Mouse (Mus musculus) spleen, postnatal 36 days (tissue): ENCODE measurements at regions not wholly inside any gene's neighbourhood (a gene's known extent, or its start where the extent isn't known, plus 50 kb on each side); places are given as distances from the start of the nearest gene placed in this dataset.

Experiments used
- DNase-seq, 2 experiments: peaks; one replicate each; pipeline ENCODE4 v3.0.0; 2022; ENCODE audit warnings: low spot score in 2 of 2, mixed read lengths in 1 of 2

DNA sequence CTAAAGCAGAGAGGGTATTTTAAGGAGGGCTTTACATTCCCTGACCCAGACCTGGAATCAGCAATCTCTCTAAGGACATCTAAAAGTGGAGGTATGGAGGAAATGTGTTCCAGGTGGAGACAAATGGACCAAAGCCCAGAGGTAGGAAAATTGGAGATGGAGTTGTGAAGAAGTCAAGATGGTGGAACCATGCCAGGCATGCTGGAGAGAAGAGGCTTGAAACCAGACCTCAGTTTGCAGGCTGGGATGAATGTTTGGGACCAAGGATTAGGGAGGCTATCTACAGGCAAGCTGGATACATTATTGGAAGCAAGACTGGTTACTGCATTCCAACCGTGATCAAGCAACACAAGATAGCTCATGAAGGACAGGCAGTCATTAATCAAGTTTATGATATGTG, 88.3 kb upstream of the Nckap5 start:
- DNase-seq = no peak

DNA sequence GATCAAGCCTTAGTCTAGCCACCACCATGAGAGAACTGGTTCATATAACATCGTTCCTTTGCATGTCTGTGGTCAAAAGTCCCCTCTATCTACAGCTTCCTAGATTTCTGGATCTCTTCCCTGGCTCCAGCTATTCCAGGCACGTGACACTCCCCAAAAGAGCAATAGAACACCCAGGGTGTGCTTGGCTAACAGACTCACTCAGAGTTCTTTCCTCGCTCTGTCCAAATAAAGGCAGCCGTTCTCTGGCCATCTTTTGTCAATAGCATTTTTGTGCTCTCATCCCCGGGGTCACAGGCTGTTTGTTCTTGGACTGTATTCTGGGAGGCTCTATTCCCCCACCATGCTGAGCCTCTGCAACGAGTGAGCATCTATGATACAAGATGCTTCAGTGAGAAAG, 87.3 kb upstream of the Nckap5 start:
- DNase-seq = no peak

DNA sequence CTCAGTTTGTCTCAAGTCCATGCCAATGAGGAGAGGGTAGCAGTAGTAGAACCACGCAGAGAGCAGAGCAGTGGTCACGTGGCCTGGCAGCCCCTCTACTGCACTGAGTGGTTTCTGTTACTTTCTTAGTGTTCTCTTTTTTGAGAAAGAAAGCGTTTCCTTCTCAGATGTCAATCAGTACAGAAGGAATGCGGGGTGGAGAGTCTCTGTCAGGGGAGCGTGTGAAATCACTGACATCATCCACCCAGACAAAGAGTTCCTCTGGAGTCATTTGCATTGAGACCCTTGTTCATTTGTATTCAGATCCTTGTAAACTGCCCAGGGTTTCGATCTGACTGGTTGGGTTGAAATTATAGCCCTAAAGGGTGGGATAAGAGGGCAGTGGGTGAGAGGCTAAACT, 85.8 kb upstream of the Nckap5 start:
- no peak for DNase-seq

DNA sequence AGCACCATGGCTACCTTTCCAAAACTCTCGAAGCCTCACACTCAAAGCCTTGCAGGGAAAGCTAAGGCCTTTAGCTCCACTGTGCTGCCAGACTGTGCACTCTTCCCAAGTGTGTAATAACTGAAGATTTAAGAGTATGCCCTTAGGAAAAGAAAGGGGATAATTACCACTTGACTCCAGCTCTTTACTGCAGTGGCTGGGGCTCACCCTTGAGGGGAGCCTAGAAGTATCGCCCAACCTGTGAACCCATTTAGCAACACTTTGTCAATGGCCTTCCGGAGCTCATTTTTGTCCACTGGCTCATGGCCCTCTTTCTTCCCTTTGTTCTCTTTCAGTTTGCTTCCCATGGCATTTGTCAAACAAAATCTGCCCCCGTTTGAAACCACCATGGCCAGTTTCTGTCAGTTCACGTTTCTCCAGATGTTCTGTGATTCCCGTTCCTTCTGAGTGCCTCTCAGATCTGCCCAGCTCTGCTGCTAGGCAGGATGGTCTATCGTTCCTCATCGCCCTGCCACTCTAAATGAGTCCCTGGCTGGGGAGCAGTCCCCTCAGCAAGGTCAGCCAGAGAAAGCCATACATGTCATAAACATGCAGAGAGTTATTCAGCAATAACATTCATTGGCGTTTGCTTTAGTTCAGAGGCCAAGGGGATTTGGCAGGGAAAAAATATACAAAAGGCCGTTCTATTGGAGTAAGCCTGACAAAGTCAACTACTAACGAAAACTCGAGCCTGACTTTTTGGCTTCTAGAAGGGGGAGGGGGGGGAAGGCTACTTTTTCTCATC, 80.9 kb upstream of the Nckap5 start:
- no peak for DNase-seq

DNA sequence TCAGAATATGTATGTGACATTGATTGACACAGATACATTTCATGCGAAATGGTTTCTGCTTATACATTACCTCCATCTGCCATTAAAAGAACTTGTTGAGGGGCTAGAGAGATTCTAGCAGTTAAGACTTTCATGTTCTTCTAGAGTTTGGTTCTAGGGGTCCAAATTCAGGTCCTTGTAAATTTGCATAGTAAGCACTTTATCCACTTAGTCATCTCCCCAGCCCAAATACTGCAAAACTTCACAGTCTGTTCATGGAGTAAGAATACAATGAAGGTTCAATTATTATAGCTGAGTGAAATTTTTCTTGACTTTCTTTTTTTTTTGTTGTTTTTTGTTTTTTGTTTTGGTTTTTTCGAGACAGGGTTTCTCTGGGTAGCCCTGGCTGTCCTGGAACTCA, 76.8 kb upstream of the Nckap5 start:
- DNase-seq = no peak

DNA sequence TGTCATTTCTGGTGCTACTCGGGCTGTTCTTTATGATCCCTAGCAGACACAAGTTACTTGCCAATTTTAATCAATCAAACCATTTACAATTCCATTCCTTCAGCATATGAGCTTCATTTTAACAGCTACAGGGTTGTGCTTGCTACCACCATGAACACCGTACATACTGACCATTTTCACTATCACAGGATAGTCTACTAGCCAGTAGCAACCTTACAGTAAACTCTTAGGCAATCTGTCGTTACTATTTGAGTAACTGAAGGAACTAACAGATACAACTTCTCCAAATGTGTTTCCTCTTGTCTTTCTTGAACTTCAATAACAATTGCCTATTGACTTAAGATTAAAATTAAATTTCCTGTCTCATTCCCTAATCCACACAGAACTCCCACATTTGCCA, 67.9 kb upstream of the Nckap5 start:
- no peak for DNase-seq

DNA sequence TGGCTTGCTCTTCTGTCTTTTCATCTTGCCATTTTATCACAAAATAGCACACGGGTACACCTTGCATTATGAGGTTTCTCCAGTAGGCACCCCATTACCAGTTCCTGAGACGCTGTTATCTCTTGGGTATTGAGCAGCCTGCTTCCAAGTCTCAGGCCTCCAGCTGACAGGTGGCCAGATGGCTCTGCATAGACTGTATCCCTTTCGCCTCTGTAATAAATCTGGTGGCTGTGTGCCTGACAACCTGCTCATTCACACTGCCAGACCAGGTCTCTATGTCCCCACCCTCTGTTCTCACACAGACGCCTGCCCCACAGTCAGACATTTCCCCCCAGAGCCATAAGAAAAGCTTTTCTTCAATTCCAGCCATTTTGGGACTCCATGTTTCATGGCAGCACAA, 66.3 kb upstream of the Nckap5 start:
- no peak for DNase-seq

DNA sequence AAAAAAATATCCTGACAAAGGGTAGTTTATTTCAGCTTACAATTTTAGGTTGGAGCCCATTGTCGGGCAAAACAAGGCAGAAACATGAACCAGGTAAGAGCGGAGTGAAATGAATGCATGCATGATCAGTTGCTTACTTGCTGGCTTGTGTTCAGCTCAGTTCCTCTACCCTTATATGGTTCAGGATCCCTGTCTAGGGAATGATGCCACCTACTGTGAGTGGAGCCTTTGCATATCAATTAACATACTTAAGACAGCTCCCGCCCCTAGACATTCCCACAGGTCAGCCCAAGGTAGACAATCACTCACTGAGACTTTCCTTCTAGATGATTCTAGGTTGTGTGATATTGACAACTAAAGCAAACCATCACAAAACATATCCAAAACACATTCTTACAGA, 50.2 kb upstream of the Nckap5 start:
- no peak for DNase-seq
